Mouse (Mus musculus) adrenal gland, adult 18-20 months (tissue): ENCODE measurements around the gene Ppp1r13l. TPM values are rescaled to one million over a fixed set of nuclear protein-coding genes. Genes with fewer than 3 reads are reported as not detected.

ENCODE experiments used
- DNase-seq, 2 experiments: peaks; one replicate each; pipeline ENCODE4 v3.0.0; 2021 to 2022; ENCODE audit warnings: low spot score in 2 of 2
- long read RNA-seq, 2 experiments: library from polyadenylated mRNA; stranded (forward); transcript quantifications; one replicate each; pipeline ENCODE4 v2.0.0; 2021
- total RNA-seq, 2 experiments: library from RNA; stranded (reverse); gene quantifications; 1 replicate in 1 of 2; 2 replicates in 1 of 2; pipeline ENCODE4 v1.2.3; 2021

The Ppp1r13l gene
- 1 to 10 TPM; 5.9 to 6.7 TPM for total RNA-seq
- long read RNA-seq, experiment 1, partial matches to known transcripts: 0 of 1 reads
- long read RNA-seq, experiment 1, other reads (novel, unspliced or antisense): 0 of 1 reads
- long read RNA-seq, experiment 2, partial matches to known transcripts: 3 of 4 reads
- long read RNA-seq, experiment 2, other reads (novel, unspliced or antisense): 0 of 4 reads

DNA sequence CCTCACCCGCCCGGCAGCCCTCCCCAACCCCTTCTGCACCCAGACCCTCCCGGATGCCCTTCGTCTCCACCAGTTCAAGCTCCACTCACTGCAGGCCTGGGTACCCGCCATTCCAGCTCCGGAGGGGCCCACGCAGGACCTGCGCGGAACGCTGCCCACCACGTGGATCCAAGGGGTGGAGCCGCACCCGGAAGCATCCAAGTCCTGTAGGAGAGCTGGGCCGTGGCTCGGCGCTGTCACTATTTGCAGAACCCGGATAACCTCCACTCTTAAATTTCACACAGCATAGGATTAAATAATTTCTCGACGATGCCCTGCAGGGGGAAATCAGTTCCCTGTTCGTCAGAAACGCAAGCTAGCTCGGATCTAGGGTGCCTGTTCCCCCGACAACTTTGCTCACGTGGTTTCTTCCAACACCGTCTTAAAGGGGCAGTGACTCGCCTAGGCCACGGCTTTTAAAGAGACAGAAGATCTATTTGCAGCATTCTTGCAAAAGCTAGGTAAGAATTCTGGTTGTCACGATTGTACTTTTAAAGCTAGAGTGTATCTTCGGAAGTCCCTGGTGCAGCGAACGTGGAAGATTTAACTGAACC is at the start of gene Ppp1r13l, which contains the start of gene Cd3eap:
Ppp1r13l (plus strand) TSS at position 451 of the 593 bp plus-strand sequence.
Cd3eap (minus strand) TSS at position 185 of the 593 bp plus-strand sequence.
- peak; percentile 81 to 82 for DNase-seq

DNA sequence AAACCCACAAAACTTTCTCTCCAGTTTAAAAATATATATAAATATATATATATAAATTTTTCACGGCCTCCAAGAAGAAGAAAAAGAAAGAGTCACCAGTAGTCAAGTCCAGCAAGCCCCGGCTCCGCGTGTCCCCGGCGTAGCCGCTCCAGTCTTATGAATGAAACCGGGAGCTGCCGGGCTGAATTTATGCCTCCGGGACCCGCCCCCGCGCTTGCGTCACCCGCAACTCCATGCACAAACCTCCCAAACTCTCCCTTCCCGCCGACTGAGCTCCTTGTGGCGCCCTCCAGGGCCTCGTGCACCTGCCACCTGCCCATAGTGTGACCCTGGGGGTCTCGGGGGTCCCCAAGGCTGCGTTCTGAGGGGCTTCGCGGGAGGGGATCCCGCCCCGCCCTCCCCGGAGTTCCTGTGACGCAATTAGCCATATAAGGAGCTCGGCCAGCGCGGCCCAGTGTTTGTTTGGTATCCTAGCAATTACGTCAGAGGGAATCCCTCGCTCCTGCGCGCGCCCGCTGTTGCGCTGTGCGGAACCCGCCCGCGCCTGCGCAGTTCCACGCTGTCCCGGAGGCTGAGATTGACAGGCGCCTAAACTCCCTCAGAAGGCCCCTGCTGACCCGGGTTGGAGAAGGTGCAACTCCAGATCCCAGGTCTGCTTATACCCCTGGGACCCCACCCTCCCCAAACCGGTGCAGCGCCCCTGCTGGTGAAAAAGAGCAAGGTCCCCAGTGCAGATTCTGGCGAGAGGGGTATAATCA is 49.5 kb upstream of the Ppp1r13l start, which contains the start of gene Fosb:
Fosb (minus strand) TSS at position 168 of the 758 bp plus-strand sequence.
- peak; percentile 91 to 95 for DNase-seq

DNA sequence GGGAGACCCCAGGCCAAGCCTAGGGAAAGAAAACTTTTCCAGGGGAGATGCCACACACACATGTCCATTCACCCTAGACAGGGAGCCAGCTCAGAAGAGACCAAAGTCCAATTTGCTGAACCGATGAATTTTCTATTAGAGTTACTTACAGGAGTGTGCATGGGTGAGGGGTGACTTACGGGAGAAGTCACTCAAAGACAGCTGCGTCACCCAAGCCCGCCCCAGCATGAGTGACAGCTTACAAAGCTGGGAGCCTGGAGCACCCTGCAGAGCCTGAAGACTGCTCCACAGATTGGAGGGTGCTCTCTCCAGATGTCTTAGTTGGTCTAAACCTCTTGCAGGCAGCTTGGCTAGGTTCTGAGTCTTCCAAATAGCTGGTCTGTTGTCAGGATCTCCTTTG is 47.6 kb upstream of the Ppp1r13l start:
- no peak for DNase-seq

DNA sequence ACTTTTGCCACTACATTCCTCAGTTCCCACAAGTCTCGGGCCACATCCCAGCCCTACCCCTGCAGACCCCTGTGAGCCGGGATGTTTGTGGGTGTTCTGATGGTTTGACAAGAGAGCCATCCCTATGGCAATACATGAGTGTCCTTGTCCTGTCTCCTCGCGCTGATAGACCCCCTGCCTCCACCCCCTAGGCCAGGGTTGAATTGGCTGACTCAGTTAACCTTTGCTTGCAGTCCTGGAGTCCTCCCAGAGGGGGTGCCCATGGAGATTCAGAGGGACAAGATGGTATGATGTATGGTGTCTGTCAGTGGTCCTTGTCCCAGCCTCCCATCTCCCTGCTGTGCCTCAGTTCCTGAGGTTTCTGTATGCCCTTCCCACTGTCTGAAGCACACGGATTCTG is 45.5 kb upstream of the Ppp1r13l start:
- no peak for DNase-seq

DNA sequence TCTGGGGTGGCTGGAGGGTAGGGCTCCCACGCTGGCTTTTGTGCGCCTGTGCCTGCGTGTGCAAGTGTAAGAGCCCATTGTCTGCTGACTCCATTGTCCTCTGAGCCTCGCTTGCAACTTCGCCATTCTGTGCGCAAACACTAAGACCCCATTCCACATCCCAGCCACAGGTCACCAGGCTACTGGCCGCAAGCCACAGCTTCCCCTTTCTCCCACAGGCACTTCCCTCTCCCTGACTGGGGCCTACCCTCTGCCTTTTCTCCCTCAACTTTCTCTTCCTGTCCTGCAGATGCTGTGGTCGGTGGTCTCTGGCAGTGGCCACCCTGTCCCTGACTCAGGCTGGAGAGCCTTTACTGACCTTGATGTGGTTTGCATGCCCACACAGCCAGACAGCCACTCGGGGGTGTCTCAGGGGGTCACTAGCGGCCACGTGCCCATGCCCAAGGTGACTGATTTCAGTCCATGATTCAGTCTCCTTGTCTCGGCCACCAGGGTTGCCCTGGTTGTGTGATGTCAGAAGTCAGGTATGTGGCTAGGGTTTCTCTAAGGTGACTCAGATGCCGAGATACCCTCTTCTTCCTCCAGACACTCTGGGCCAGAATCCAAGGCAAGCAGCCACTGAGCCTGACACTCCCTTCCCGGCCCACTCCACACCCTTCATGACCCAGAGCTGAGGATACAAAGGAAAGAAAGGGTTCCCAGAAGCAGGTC is 42.9 kb upstream of the Ppp1r13l start:
- DNase-seq: peak in 1 of 2 experiments; percentile 29

DNA sequence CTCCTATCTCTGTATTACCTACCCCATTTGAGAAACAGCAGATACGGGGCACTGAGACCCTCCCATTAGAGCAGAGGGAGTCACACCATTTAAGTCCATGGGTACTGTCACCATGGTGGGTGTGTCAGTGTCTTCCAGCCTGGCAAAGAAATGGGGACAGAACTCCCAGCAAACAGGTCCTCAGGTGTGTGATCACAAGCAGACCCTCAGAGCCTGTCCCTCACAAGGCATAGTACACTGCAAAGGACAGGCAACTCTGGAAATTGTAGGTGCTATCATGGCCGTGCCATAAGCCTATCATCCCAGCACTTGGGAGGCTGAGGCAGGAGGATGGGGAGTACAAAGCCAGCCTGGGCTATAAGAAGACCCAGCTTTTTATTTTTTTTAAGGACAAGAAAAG is 41.3 kb upstream of the Ppp1r13l start:
- no peak for DNase-seq

DNA sequence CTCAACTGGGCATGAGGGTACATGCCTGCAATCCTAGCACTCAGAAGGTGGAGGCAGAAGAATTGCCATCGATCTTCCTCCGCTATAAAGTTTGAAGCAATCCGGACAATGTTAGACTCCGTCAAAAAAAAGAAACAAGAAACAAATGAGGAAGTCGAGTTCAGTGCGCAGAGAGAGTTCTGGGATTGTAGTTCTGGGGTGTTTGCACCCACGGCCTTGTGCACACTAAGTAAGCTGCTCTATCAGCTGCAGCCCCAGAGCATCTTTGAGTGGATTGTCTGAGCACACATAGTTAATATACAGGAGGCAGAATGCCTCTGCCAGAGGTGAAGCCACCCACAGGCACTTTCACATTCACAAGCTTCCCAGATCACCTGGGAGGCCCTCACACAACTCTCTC is 40.9 kb upstream of the Ppp1r13l start:
- no peak for DNase-seq

DNA sequence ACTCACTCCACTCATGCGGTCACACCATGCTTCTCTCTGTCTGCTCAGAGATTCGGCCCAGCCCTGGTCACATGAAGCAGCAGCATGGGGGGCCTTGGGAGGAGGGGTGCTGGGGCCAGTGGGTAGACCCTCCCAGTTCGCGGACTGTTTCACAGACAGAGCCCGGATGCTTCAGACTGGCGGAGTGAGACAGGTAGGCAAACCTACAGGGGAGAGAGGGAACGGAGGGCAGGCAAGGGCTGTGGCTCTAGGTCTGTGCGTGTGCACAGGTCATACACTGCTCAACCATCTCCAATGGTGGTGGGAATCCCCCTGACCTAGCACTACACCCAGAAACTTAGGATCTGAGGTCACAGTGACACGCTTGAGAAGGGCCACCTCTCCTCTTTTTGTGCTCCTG is 40.1 kb upstream of the Ppp1r13l start:
- DNase-seq: no peak

DNA sequence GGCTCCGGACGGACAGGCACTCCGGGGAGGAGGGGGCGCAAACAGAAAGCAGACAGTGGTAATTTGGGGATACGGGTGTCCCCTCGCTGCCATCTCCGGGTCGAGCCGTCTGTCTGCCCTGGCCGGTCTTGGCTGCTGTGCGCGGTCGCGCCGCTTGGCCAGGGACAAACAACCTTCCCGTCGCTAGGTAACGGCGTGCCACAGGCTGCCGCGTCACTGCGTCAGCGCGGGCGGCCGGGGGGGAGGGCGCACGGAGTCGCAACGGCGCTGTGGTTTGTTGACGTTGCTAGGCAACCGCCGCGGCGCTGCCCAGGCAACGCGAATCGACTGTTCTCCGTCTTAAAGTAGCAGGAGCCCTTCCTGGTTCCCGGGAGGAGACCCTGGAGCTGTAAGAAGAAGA is 39.6 kb upstream of the Ppp1r13l start:
- peak; percentile 93 to 94 for DNase-seq

DNA sequence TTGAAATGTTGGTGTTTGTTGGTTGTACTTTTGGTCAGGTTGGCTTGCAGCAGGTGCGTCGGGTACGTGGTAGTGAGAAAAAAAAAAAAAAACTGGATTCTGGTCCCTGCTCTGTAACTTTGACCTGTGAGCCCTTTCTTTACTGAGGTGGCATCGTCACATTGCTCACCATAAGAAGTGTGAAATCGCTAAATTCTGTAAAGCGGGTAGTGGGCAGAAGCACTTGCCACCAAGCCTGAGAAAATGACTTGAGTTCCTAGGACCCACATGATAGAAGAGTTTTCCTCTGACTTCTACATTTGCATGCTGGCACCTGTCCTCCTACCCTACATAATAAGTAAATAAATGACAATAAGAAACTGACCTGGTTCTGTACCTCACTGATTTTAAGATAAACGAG is 38.9 kb upstream of the Ppp1r13l start:
- DNase-seq: no peak

DNA sequence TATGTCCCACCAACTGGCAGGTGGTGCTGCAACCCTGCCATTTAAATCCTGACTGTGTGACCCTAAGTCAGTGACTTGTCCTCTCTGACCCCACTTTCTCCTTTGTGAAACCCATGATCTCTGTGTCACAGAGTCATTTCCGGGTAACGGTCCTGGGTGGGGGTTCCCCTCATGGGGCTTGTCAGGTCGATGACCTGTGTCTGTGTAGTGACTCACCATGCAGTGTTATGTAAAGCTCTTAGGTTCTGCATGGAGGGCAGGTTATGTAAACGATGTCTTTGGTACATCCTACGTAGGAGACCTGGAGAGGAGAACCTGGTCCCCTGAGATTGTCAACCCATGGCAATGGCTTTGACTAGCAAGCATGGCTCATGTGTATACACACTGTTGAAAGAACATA is 38.1 kb upstream of the Ppp1r13l start:
- no peak for DNase-seq

DNA sequence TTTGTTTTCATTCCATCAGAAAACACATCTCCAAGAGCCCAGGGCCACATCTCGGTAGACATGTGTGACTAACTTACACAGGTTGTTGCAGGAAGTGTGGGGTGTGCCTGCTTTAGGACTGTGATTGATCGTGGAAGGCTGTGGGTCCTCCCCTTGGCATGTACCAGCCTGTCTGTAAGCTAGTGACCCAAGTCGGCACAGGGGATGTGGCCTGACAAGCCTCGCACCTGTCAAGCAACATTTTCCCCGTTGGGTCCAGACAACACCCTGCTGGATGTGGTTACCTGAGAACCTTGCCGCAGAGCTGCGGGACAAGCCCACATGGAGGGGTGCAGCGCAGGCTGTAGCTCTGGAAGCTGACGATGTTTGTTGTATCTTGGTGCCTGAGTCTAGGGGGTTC is 37.1 kb upstream of the Ppp1r13l start:
- DNase-seq: no peak

DNA sequence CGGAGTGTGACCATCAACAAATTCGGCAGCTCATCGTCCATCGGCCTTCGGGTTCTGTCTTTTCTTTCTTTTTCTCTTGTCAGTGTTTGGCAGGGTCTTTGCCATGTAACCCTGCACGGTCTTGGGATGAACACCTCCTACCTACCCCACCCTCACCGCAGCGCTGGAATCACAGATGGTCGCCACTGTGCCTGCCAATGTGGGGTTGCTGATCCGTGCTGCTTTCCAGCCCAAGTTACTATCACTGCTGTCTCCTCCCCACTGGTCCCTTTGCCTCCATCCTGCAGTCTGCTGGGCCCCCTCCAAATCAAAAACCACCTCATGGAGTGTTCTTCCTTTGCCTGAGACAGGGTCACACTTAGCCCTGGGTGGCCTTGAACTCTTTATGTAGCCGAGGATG is 35.3 kb upstream of the Ppp1r13l start:
- no peak for DNase-seq

DNA sequence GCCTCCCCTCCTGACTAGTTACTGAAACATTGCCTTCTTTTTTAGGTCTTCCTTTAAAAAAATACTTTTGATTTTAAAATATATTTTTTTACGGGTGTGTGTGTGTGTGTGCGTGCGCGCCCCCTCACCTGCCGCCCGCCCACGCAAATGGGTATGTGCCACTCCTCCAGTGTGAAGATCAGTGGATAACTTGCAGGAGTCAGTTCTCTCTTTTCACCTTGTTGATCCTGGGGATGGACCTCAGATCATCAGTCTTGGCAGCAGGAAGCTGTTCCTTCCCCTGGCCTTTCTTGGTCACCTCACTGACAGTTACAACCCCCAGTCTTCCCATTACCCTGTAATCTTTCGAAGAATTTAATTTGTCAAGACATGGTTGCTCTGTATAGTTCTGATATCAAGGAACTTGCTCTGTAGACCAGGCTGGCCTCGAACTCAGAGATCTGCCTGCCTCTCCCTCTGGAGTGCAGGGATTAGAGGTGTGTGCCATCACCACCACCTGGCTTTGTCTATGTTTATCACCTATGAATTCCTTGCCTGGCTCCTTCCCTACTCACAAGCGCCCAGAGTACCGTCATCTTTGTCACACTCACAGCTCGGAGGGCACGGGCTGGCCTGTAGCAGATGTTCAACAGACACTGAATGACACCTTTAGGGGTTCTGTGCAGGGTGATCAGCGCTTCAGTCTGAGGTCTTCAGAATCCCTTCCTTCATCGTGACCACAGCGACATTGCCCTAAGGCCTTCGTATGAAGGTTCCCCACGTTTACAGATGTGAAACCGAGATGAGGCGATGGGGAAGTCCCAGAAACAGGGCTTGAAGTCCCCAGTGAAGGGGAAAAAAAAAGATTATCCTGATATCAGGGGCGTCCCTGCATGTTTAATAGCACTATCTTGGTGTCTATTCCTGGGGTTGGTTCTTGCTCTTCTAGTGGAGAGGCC is 34.0 kb upstream of the Ppp1r13l start:
- DNase-seq: no peak

DNA sequence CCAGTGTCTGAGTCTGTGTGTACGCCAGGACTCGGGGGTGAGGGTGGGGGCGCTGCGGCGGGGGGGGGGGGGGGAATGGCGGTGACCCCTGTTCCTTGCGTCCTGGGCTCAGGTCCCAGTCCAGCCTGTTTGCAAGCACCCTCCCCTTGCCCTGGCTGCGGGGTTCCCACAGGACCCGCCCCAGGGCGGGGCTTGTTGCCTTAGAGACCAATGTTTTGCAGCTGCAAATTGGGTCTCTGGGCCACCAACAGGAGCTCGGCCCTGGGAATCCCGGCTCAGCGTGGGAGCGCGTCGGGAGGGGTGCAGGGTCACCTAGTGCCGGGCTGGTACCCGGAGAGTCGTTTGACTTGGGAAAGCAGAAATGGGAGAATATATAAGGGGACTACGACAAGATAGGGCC is 33.2 kb upstream of the Ppp1r13l start:
- peak; percentile 79 to 87 for DNase-seq

DNA sequence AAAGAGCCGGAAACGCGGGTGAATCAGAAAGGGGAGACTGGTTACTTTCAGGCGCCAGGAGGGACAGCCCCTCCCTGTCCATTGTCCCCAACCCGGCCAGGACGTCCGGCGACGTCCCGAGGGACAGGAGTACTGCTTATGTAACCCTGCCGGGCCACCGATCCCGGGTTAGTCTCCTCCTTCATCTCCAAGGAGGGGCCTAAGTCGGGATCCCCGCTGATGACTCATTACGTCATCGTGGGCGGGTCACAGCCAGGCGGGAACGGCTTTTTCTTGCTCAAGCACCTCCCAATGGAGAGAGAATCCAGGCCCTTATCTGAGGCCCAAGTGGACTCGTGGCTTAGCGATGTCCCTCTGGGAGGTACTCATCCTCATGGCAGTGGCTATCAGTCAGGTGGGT is 32.4 kb upstream of the Ppp1r13l start:
- peak; percentile 83 to 84 for DNase-seq

DNA sequence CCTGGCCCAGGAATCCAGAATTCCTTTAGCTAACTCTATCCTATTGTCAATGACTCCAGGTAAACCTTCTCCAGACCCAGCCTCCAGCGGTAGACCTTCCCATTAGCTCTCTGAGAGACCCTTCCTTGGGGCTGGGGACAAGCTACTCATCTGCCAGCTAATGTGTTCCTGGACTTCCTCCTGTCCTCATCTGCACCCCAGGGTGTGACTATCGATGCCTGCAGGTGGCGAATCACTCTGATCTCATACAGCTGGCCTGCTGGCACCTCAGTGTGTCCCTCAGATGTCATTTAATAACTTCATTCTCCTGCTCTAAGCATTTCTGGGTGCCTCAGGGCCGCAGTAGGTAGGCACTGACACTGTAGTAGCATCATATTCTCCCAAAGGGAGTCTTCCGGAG is 31.8 kb upstream of the Ppp1r13l start:
- DNase-seq: no peak

DNA sequence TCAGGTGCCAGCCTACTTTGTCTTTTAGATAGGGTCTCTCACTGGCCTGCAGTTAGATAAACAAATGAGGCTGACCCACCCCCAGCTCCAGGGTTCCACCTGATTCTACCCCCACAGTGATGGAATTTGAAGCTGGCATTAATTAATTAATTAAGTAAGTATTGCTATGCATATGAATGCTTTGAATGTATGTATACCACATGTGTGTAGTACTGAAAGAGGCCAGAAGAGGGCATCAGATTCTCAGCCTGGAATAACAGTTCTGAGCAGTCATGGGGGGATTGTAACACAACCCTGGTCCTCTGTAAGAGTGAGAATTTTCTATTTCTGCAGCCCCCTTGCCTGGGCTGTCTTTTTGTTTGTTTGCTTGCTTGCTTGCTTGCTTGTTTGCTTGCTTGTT is 31.1 kb upstream of the Ppp1r13l start:
- DNase-seq: no peak

DNA sequence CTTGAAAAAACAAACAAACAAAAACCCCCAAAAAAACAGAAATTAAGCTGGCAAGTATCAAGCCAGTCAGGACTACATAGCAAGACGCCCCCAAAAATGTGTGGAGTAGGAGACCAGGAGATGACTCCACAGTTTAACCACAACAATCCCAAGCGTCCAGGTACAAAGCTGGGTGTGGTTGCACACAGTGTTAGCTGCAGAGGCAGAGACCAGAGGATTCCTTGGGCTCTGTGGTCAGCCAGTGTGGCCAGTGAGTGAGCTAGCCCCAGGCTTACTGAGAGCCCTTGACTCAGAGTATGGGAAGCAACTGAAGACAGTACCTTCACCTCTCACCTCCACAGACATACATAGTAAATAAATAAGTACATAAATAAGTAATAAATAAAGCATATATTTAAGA is 27.6 kb upstream of the Ppp1r13l start:
- no peak for DNase-seq

DNA sequence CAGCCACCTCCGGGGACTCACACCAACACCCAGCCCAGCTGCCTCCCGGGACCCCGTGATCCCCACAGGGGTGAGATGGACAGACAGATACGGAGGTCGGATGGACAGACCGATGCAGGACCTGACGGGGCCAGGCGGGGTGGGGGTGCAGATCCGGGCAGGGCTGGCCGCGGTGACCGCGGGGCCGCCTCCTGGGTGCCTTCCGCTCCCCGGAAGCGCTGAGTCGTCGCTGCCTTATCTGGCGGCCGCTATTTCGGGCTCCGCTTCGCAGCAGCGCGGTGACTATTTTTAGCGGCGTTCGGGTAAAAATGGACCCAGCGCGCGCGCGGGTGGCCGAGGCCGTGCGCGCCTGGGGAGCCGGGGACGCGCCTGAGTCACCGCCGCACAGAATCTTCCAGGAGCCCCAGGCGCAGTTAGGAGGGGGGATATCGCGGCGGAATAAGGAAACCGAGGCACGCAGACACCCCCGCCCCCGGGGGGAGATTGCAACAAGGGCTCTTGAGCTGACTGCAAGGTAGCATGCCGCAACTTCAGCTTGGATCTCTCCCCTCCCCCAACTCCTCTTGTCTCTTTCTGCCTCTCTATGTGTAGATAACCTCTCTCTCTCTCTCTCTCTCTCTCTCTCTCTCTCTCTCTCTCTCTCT is 26.7 kb upstream of the Ppp1r13l start:
- DNase-seq: peak; percentile 74 to 80
